In genomic region chr1:51148481-51149137, GRCm38 (mm10) we compare ENCODE assay signal across 7 mouse cellular contexts.
DNase-seq lines count a peak whose midpoint lies in the region; ATAC-seq and TF ChIP-seq lines count a peak whose summit lies in the region.

No protein-coding gene starts in this region.

- no peak overlapping the region for H3K27ac ChIP-seq in left cerebral cortex, adult 2 months
- H3K27ac ChIP-seq in heart, embryonic 11.5 days (ENCODE audit: low read depth, low read length): 0 out of 2 replicates have a peak overlapping the region, but pooled peaks have one; percentile 0
- no peak overlapping the region for H3K27ac ChIP-seq in hindbrain, postnatal 0 days
- peak overlapping the region; percentile 56; the same call in 1 of the 2 replicates for H3K27ac ChIP-seq in olfactory bulb, adult 2 months (ENCODE audit: insufficient read depth, low read depth, low read length)

- peaks cover 14% of the 10 kb centered on the region; the same call in 1 of the 2 replicates for H3K4me1 ChIP-seq in heart, embryonic 11.5 days (ENCODE audit: control insufficient read depth, insufficient read depth, low read length)
- no peaks in the 10 kb centered on the region for H3K4me1 ChIP-seq in hindbrain, postnatal 0 days (ENCODE audit: insufficient read depth, low read length)
- H3K4me1 ChIP-seq in olfactory bulb, adult 2 months (ENCODE audit: control insufficient read depth, insufficient read depth, low read length): peaks cover 2% of the 10 kb centered on the region; the same call in 1 of the 2 replicates

- no peaks in the 10 kb centered on the region for H3K27me3 ChIP-seq in heart, embryonic 11.5 days (ENCODE audit: control insufficient read depth, insufficient read depth, low read length)
- H3K27me3 ChIP-seq in hindbrain, postnatal 0 days (ENCODE audit: insufficient read depth, low read length): no peaks in the 10 kb centered on the region

- 0 out of 2 replicates have a peak, but pooled peaks have one; percentile 61 for ATAC-seq in heart, embryonic 11.5 days (replicated peaks; ENCODE audit: insufficient number of reproducible peaks, low FRiP score, low TSS enrichment)
- ATAC-seq in hindbrain, postnatal 0 days: peak; percentile 49; the same call in 1 of the 2 replicates

- WGBS in heart, embryonic 11.5 days (ENCODE audit: insufficient replicate concordance): 44% methylated on average over 9 of the region's 9 CpGs
- WGBS in hindbrain, postnatal 0 days: 46% methylated on average over 9 of the region's 9 CpGs
- 62% methylated on average over 9 of the region's 9 CpGs for WGBS in olfactory bulb, adult 2 months

- H3K9me3 ChIP-seq in heart, embryonic 11.5 days (replicated peaks; ENCODE audit: control insufficient read depth, low read length): no peaks in the 10 kb centered on the region
- H3K9me3 ChIP-seq in hindbrain, postnatal 0 days (ENCODE audit: low read length): no peaks in the 10 kb centered on the region

- TF ChIP-seq CTCF in left cerebral cortex, adult 2 months (IDR thresholded peaks at IDR 0.05): no peak; the same call in 1 of the 2 replicates
- 0 out of 2 replicates have a peak, but pooled peaks have one; percentile 18 for TF ChIP-seq CTCF in hindbrain, postnatal 0 days (IDR thresholded peaks at IDR 0.05; ENCODE audit: low read depth)
- TF ChIP-seq CTCF in olfactory bulb, adult 2 months (IDR thresholded peaks at IDR 0.05; ENCODE audit: insufficient read depth, low read depth, low read length): no peak

- H3K4me3 ChIP-seq in left cerebral cortex, adult 2 months: no peak overlapping the region
- no peak overlapping the region for H3K4me3 ChIP-seq in heart, embryonic 11.5 days (ENCODE audit: low read depth, low read length)
- no peak overlapping the region for H3K4me3 ChIP-seq in hindbrain, postnatal 0 days (ENCODE audit: low read length)
- no peak overlapping the region for H3K4me3 ChIP-seq in olfactory bulb, adult 2 months (ENCODE audit: insufficient read depth, low read depth, low read length)

- intact Hi-C loops in left cerebral cortex, postnatal 4 days (cut with DNase I): no loop called here
- intact Hi-C loops in left cerebral cortex, adult 2 months (cut with DNase I): no loop called here

- H3K9ac ChIP-seq in heart, embryonic 11.5 days (ENCODE audit: low read depth, low read length): no peak overlapping the region
- no peak overlapping the region for H3K9ac ChIP-seq in hindbrain, postnatal 0 days (replicated peaks; ENCODE audit: low read length)

- DNase-seq in left cerebral cortex, postnatal 4 days: peak; percentile 18
- no peak for DNase-seq in left cerebral cortex, adult 2 months (ENCODE audit: extremely low spot score in 1 of 2, low spot score in 2 of 2)
- peak; percentile 37 for DNase-seq in hindbrain, postnatal 0 days (ENCODE audit: low spot score)
- no peak for DNase-seq in adrenal gland, postnatal 25 days
- no peak for DNase-seq in layer of hippocampus, adult 18-20 months (ENCODE audit: low spot score in 2 of 2)

- H3K4me2 ChIP-seq in heart, embryonic 11.5 days: no peak overlapping the region
- H3K4me2 ChIP-seq in hindbrain, postnatal 0 days (ENCODE audit: low read depth, low read length): no peak overlapping the region

- no peaks in the 10 kb centered on the region for H3K36me3 ChIP-seq in heart, embryonic 11.5 days (ENCODE audit: control insufficient read depth, insufficient read depth, low read length)
- H3K36me3 ChIP-seq in hindbrain, postnatal 0 days (ENCODE audit: insufficient read depth, low read length): no peaks in the 10 kb centered on the region

- no peak for TF ChIP-seq POLR2A in olfactory bulb, adult 2 months (IDR thresholded peaks at IDR 0.05; ENCODE audit: insufficient read depth, low read depth, low read length)

Comparison
In these comparisons a context has a peak if more than half of its experiments do, and no peak if none do; other contexts are left out.
1. DNase-seq: peak in left cerebral cortex, postnatal 4 days (single experiment) and hindbrain, postnatal 0 days (single experiment); none in left cerebral cortex, adult 2 months (0 of 2), adrenal gland, postnatal 25 days (single experiment) and layer of hippocampus, adult 18-20 months (0 of 2).
2. H3K27ac ChIP-seq: peak in heart, embryonic 11.5 days (single experiment) and olfactory bulb, adult 2 months (single experiment); none in left cerebral cortex, adult 2 months (single experiment) and hindbrain, postnatal 0 days (single experiment).